Mouse (Mus musculus): Measurements from ENCODE around the gene Itpr2. TPM values are rescaled to one million over a fixed set of nuclear protein-coding genes. Genes with fewer than 3 reads are reported as not detected.

Itpr2 gene
- polyA plus RNA-seq, 1 experiment from 2014 or later: 8.9 TPM

DNA sequence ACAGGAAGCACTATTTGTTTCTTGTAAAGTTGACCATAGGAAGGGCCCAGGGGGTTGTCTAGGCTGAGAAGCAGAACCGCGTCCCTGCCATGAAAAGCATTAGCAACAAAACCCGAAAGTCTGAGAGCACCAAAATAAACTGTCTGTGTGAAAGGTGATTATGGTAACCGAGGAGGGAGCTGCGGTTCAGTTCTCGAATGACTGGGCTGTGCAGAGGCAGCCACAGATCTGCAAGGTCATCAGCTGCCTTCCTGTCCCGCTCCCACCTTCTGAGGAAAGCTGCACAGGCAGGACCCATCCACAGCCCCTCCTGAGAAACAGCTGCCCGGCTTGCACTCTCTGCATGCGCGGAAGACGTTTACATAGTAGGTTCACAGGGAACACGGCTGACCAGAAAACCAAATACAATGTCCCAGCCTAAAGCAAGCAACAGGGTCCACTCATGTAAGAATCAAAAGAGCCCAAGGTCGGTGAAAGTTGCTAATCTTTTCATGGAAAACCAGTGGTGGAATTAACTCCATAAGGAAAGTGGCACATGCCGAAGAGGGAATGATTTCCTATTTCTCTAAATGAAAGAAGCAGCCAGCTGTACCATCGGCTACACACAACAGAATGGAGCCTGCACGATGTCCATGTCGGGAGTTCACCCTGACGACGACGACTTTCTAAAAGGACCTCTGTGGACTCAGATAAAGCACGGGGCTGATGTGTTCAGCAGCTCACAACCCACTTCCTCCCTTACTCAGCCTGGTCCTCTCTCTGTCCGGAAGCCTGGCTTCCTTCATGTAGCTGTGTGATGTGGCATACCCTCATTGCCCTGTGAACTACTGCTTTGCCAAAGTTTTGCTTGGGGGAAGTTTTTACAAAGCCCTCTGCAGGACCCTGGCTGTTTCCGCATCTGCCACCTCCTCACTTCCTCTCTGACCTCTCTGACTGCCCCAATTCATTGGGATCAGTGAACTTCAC is 280.4 kb downstream of the Itpr2 start:
- peak overlapping the region; percentile 10; the same call in 1 of the 2 replicates for H3K27ac ChIP-seq (replicated peaks; ENCODE audit: low read depth, low read length)
- peak overlapping the region; percentile 12; the same call in 1 of the 2 replicates for H3K4me2 ChIP-seq (ENCODE audit: low read depth, low read length)
- DNase-seq (ENCODE audit: low spot score) (peak; percentile 35), ATAC-seq (ENCODE audit: low read depth) (peak; percentile 55)
- no peak overlapping the region for H3K4me3 ChIP-seq (ENCODE audit: low read depth, low read length)
- no peaks in the 10 kb centered on the region for H3K9me3 ChIP-seq (ENCODE audit: control insufficient read depth, low read length)
- H3K9ac ChIP-seq (ENCODE audit: low read depth, low read length): no peak overlapping the region
- 48% methylated on average over 23 of the region's 23 CpGs for WGBS
- H3K27me3 ChIP-seq (replicated peaks; ENCODE audit: control insufficient read depth, insufficient read depth, low read length): no peaks in the 10 kb centered on the region; the same call in 1 of the 2 replicates
- H3K36me3 ChIP-seq (ENCODE audit: control insufficient read depth, insufficient read depth, low read length): no peaks in the 10 kb centered on the region
- H3K4me1 ChIP-seq (ENCODE audit: control insufficient read depth, insufficient read depth, low read length): peaks cover 17% of the 10 kb centered on the region

DNA sequence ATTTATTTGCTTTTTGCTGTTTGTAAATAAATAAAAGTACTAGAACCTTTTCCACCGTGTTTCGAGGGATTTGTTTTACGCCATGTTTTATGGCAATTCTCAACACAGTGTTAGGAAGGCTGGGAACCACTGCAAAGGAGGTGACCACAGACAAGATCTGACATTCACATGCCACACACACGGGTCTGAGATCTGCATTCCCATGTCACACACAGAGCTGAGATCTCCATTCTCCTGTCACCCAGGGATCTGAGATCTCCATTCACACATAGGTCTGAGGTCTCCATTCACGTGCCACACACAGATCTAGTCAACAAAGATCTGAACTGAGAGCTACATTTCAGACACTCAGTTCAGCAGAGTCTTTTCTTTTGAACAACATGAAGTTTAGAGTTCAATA is 282.0 kb downstream of the Itpr2 start:
- Histone ChIP-seq H3K4me3 (ENCODE audit: low read depth, low read length) (no peak overlapping the region), H3K4me1 (ENCODE audit: control insufficient read depth, insufficient read depth, low read length) (peaks cover 17% of the 10 kb centered on the region), H3K36me3 (ENCODE audit: control insufficient read depth, insufficient read depth, low read length) (no peaks in the 10 kb centered on the region), H3K27me3 (replicated peaks; ENCODE audit: control insufficient read depth, insufficient read depth, low read length) (no peaks in the 10 kb centered on the region; the same call in 1 of the 2 replicates), H3K9ac (ENCODE audit: low read depth, low read length) (no peak overlapping the region), H3K9me3 (ENCODE audit: control insufficient read depth, low read length) (no peaks in the 10 kb centered on the region), H3K27ac (replicated peaks; ENCODE audit: low read depth, low read length) (no peak overlapping the region), H3K4me2 (ENCODE audit: low read depth, low read length) (no peak overlapping the region)
- 80% methylated on average over 5 of the region's 5 CpGs for WGBS
- ATAC-seq (ENCODE audit: low read depth): no peak
- no peak for DNase-seq (ENCODE audit: low spot score)

DNA sequence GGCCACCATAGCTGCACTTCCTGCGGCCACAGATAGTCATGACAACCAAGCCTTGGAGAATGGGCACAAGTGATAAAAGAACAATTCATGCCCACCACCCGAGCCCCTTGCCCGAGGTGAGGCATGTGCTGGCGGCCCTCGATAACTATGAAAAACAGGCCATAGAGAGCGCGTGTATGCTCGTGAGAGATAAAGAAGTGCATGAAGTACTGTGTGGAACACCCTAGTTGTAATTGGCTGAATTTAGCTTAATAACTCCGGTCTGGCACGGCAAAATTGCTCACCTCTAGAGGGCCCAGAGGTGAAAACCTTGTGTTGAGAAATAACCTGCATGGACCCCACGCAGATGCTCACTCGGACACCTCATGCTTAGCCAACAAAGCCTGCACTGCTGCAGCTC is 282.5 kb downstream of the Itpr2 start:
- H3K4me1 ChIP-seq (ENCODE audit: control insufficient read depth, insufficient read depth, low read length): peaks cover 17% of the 10 kb centered on the region
- no peak overlapping the region for H3K4me2 ChIP-seq (ENCODE audit: low read depth, low read length)
- no peak overlapping the region for H3K27ac ChIP-seq (replicated peaks; ENCODE audit: low read depth, low read length)
- H3K9me3 ChIP-seq (ENCODE audit: control insufficient read depth, low read length): no peaks in the 10 kb centered on the region
- DNase-seq (ENCODE audit: low spot score) (no peak), ATAC-seq (ENCODE audit: low read depth) (no peak)
- H3K36me3 ChIP-seq (ENCODE audit: control insufficient read depth, insufficient read depth, low read length): no peaks in the 10 kb centered on the region
- 89% methylated on average over 12 of the region's 12 CpGs for WGBS
- H3K27me3 ChIP-seq (replicated peaks; ENCODE audit: control insufficient read depth, insufficient read depth, low read length): no peaks in the 10 kb centered on the region; the same call in 1 of the 2 replicates
- H3K9ac ChIP-seq (ENCODE audit: low read depth, low read length): no peak overlapping the region
- no peak overlapping the region for H3K4me3 ChIP-seq (ENCODE audit: low read depth, low read length)

DNA sequence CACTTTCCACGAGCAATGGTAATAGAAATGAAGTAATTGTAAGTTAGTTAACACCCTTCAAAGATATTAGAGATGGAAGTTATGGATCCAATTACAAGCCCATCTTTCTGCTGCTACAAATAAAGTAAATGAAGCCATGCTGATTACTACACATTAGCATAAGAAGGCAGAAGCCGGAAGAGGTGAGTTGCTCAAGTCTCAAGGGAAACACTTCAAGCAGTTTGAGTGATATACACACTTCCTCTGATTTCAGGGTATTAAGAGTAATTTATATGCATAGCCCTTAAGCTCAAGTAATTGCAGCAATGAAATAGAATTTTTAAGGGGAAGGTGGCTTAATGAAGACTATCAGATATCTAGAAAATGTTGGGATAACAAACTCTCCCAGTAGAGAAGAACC is 286.7 kb downstream of the Itpr2 start:
- no peak overlapping the region for H3K4me2 ChIP-seq (ENCODE audit: low read depth, low read length)
- 53% methylated on average over 2 of the region's 2 CpGs for WGBS
- H3K9me3 ChIP-seq (ENCODE audit: control insufficient read depth, low read length): no peaks in the 10 kb centered on the region
- H3K27me3 ChIP-seq (replicated peaks; ENCODE audit: control insufficient read depth, insufficient read depth, low read length): no peaks in the 10 kb centered on the region
- no peak overlapping the region for H3K4me3 ChIP-seq (ENCODE audit: low read depth, low read length)
- no peaks in the 10 kb centered on the region for H3K4me1 ChIP-seq (ENCODE audit: control insufficient read depth, insufficient read depth, low read length)
- DNase-seq (ENCODE audit: low spot score): no peak
- H3K27ac ChIP-seq (replicated peaks; ENCODE audit: low read depth, low read length): no peak overlapping the region
- no peaks in the 10 kb centered on the region for H3K36me3 ChIP-seq (ENCODE audit: control insufficient read depth, insufficient read depth, low read length)
- H3K9ac ChIP-seq (ENCODE audit: low read depth, low read length): no peak overlapping the region
- no peak for ATAC-seq (ENCODE audit: low read depth)

DNA sequence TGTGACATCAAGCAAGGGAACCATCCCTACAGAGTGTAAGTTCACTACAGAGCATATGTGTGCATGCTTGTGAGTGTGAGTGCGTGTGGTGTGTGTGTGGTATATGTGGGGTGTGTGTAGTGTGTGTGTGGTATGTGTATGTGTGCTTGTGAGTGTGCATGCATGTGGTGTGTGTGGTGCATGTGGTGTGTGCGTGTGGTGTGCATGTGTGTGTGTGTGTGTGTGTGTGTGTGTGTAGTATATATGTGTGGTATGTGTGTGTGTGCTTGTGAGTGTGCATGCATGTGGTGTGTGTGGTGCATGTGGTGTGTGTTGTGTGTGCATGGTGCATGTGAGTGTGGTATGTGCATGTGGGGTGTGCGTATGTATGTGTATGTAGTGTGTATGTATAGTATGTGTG is 289.7 kb downstream of the Itpr2 start:
- H3K27me3 ChIP-seq (replicated peaks; ENCODE audit: control insufficient read depth, insufficient read depth, low read length): no peaks in the 10 kb centered on the region
- H3K4me3 ChIP-seq (ENCODE audit: low read depth, low read length): no peak overlapping the region
- no peak overlapping the region for H3K27ac ChIP-seq (replicated peaks; ENCODE audit: low read depth, low read length)
- DNase-seq (ENCODE audit: low spot score) (no peak), ATAC-seq (ENCODE audit: low read depth) (no peak)
- no peaks in the 10 kb centered on the region for H3K9me3 ChIP-seq (ENCODE audit: control insufficient read depth, low read length)
- H3K9ac ChIP-seq (ENCODE audit: low read depth, low read length): no peak overlapping the region
- 93% methylated on average over 3 of the region's 3 CpGs for WGBS
- H3K36me3 ChIP-seq (ENCODE audit: control insufficient read depth, insufficient read depth, low read length): no peaks in the 10 kb centered on the region
- no peaks in the 10 kb centered on the region for H3K4me1 ChIP-seq (ENCODE audit: control insufficient read depth, insufficient read depth, low read length)
- no peak overlapping the region for H3K4me2 ChIP-seq (ENCODE audit: low read depth, low read length)

DNA sequence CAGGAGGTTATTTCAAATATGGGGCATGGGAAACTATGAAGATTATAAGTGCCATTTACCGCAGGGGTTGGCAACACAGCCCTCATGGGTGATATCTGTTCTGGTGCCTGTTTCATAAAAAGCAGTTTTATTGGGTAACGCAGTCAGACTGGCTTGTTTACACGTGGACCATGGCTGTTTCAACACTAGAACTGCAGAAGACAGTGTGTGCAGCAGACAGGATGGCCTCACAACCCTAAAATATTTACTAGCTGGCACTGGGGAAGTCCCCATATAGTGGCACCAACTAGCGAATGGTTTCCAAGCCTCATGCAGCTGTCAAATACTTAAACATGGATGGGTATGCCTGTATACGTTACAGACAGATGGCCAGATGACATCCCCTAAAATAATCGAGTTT is 290.8 kb downstream of the Itpr2 start:
- 78% methylated on average over 6 of the region's 6 CpGs for WGBS
- no peaks in the 10 kb centered on the region for H3K9me3 ChIP-seq (ENCODE audit: control insufficient read depth, low read length)
- no peak overlapping the region for H3K4me2 ChIP-seq (ENCODE audit: low read depth, low read length)
- no peak overlapping the region for H3K27ac ChIP-seq (replicated peaks; ENCODE audit: low read depth, low read length)
- H3K4me1 ChIP-seq (ENCODE audit: control insufficient read depth, insufficient read depth, low read length): no peaks in the 10 kb centered on the region
- DNase-seq (ENCODE audit: low spot score) (no peak), ATAC-seq (ENCODE audit: low read depth) (no peak)
- H3K9ac ChIP-seq (ENCODE audit: low read depth, low read length): no peak overlapping the region
- H3K36me3 ChIP-seq (ENCODE audit: control insufficient read depth, insufficient read depth, low read length): no peaks in the 10 kb centered on the region
- H3K27me3 ChIP-seq (replicated peaks; ENCODE audit: control insufficient read depth, insufficient read depth, low read length): no peaks in the 10 kb centered on the region
- H3K4me3 ChIP-seq (ENCODE audit: low read depth, low read length): no peak overlapping the region

DNA sequence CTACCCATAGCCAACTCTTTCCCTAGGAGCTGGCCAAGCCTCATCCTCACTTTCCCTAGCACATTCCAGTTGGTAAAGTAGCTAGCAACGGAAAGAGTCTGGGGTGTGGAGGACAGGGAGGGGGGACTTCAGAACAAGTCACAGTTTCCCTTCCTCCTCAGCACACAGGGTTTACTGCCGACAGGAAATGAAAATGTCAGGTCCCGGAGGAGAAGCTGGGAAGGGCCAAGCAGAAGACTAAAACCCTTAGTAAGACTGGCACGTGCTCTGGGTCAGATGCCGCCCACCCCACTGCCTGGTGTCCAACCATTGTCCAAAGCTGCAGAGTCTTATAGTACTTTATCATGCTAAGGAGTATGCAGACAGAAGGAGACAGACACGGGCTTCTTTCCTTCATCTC is 293.0 kb downstream of the Itpr2 start:
- Histone ChIP-seq H3K9me3 (ENCODE audit: control insufficient read depth, low read length) (no peaks in the 10 kb centered on the region), H3K4me3 (ENCODE audit: low read depth, low read length) (no peak overlapping the region), H3K27ac (replicated peaks; ENCODE audit: low read depth, low read length) (no peak overlapping the region), H3K36me3 (ENCODE audit: control insufficient read depth, insufficient read depth, low read length) (no peaks in the 10 kb centered on the region), H3K4me2 (ENCODE audit: low read depth, low read length) (no peak overlapping the region), H3K4me1 (ENCODE audit: control insufficient read depth, insufficient read depth, low read length) (no peaks in the 10 kb centered on the region), H3K27me3 (replicated peaks; ENCODE audit: control insufficient read depth, insufficient read depth, low read length) (no peaks in the 10 kb centered on the region), H3K9ac (ENCODE audit: low read depth, low read length) (no peak overlapping the region)
- WGBS: 62% methylated on average over 6 of the region's 6 CpGs
- DNase-seq (ENCODE audit: low spot score): no peak
- no peak for ATAC-seq (ENCODE audit: low read depth)

DNA sequence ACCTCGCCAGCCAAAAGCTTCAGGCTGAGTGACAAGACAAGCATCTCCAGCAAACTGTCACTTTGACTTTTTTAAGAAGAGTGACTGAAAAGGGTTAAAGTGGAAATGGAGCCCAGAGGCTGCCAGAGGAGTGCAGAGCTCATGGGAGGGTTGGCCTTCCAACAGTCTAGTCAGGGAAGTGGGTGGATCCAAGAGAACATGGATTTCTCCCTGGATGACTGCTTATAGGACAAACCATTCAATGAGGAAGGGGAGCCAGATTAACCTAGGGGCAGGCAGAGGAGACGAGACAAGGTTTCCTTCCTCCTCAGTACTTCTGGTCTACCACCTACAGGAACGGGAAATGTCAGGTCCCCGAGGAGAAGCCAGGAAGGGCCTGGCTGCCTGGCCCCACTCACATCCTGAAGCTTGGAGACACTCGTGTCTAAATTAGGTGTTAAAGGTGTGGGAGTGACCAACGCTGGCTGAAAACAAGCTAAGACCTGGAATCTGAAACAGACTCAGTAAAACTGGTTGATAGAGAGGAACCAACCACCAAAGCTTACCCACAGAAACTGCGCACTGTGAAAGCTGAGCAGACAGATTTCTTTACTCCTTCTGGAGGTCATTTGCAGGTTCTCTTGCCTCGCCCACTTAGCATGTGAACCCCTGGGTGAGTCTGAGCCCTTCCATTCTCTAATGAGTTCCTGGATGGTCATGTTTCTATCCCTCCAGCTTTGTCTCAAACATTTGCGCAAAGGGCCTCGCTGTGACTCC is 294.6 kb downstream of the Itpr2 start:
- H3K9me3 ChIP-seq (ENCODE audit: control insufficient read depth, low read length): no peaks in the 10 kb centered on the region
- DNase-seq (ENCODE audit: low spot score) (no peak), ATAC-seq (ENCODE audit: low read depth) (no peak)
- H3K4me1 ChIP-seq (ENCODE audit: control insufficient read depth, insufficient read depth, low read length): no peaks in the 10 kb centered on the region
- no peaks in the 10 kb centered on the region for H3K36me3 ChIP-seq (ENCODE audit: control insufficient read depth, insufficient read depth, low read length)
- no peaks in the 10 kb centered on the region for H3K27me3 ChIP-seq (replicated peaks; ENCODE audit: control insufficient read depth, insufficient read depth, low read length)
- no peak overlapping the region for H3K27ac ChIP-seq (replicated peaks; ENCODE audit: low read depth, low read length)
- 73% methylated on average over 10 of the region's 10 CpGs for WGBS
- H3K9ac ChIP-seq (ENCODE audit: low read depth, low read length): no peak overlapping the region
- H3K4me2 ChIP-seq (ENCODE audit: low read depth, low read length): no peak overlapping the region
- H3K4me3 ChIP-seq (ENCODE audit: low read depth, low read length): no peak overlapping the region

All from embryonic facial prominence, embryonic 14.5 days (tissue).